Mouse (Mus musculus) liver, adult 2 months (tissue): ENCODE measurements around the gene Polr2b. TPM values are rescaled to one million over a fixed set of nuclear protein-coding genes. Genes with fewer than 3 reads are reported as not detected.
A peak's percentile ranks its signal among the peaks of the same experiment; 100 is the strongest.

Source experiments
- DNase-seq: peaks from one replicate; pipeline ENCODE4 v3.0.0-alpha.2; 2011; ENCODE audit warnings: low read depth, low spot score; ENCODE audit errors: extremely low read depth
- H3K27ac ChIP-seq: fragments of 200-500 bp; replicated peaks from 2 replicates; pipeline ENCODE4 v1.5.1; 2012; ENCODE audit warnings: low read depth, mild to moderate bottlenecking, control low read depth, inconsistent platforms, low read length; ENCODE audit not compliant: insufficient read depth
- H3K27me3 ChIP-seq: fragments of 200-500 bp; 2 replicates; pipeline ENCODE4 v1.6.1; 2012; ENCODE audit warnings: mild to moderate bottlenecking, moderate library complexity, low read length, inconsistent platforms; ENCODE audit not compliant: control insufficient read depth, insufficient read depth
- H3K36me3 ChIP-seq: fragments of 200-500 bp; 2 replicates; pipeline ENCODE4 v1.6.1; 2012; ENCODE audit warnings: low read length, inconsistent platforms; ENCODE audit not compliant: control insufficient read depth, insufficient read depth
- H3K4me1 ChIP-seq: fragments of 200-500 bp; 2 replicates; pipeline ENCODE4 v1.6.1; 2011; ENCODE audit warnings: low read length; ENCODE audit not compliant: control insufficient read depth, insufficient read depth
- H3K4me3 ChIP-seq: fragments of 200-500 bp; 2 replicates; pipeline ENCODE4 v1.5.1; 2011; ENCODE audit warnings: low read depth, mild to moderate bottlenecking, control low read depth, low read length, moderate library complexity; ENCODE audit not compliant: insufficient read depth
- H3K79me2 ChIP-seq: fragments of 200-500 bp; 2 replicates; pipeline ENCODE4 v1.6.1; 2012; ENCODE audit warnings: inconsistent platforms, mild to moderate bottlenecking, low read length, moderate library complexity; ENCODE audit not compliant: control insufficient read depth, insufficient read depth
- H3K9ac ChIP-seq: fragments of 200-500 bp; 2 replicates; pipeline ENCODE4 v1.6.1; 2012; ENCODE audit warnings: low read depth, mild to moderate bottlenecking, control low read depth, inconsistent platforms, low read length
- CTCF ChIP-seq: fragments of 200-500 bp; IDR thresholded peaks from 2 replicates; pipeline ENCODE4 v1.5.1; 2011; ENCODE audit warnings: low read depth, low read length, control low read depth
- POLR2A ChIP-seq: fragments of 200-500 bp; IDR thresholded peaks from 2 replicates; pipeline ENCODE4 v1.6.1; 2011; ENCODE audit warnings: low read length, control low read depth; ENCODE audit not compliant: insufficient read depth; ENCODE audit errors: extremely low read depth
- WGBS: fragments of 180-500 bp; shearing (Covaris S2); methylation state at CpG from one replicate; pipeline ENCODE4 v1.1.7; 2018; 5-methylcytosine and 5-hydroxymethylcytosine counted together
- polyA plus RNA-seq: library from polyadenylated mRNA; depleted of rRNA; stranded (reverse); fragments of >200 nt; gene quantifications from 2 replicates; pipeline ENCODE4 v1.2.3, GENCODE M21; 2012
- total RNA-seq: library from RNA; depleted of rRNA; stranded (reverse); fragments of >200 nt; gene quantifications from 2 replicates; pipeline ENCODE4 v1.2.3, GENCODE M21; 2014

Gene Polr2b
- total and polyA plus RNA-seq, 2 experiments = 31.0 to 43.3 TPM

GRCm38 (mm10) chr5:77381686-77382085, 71.7 kb downstream of the Polr2b start:
- Histone ChIP-seq H3K27me3 (no peaks in the 10 kb centered on the region), H3K4me3 (no peak overlapping the region), H3K4me1 (peaks cover 7% of the 10 kb centered on the region), H3K9ac (no peak overlapping the region), H3K27ac (no peak overlapping the region), H3K36me3 (no peaks in the 10 kb centered on the region), H3K79me2 (no peaks in the 10 kb centered on the region)
- no peak for DNase-seq
- 92% methylated on average over 5 of the region's 5 CpGs for whole genome bisulfite sequencing
- TF ChIP-seq CTCF (no peak), POLR2A (no peak)

GRCm38 (mm10) chr5:77383799-77384554, 74.0 kb downstream of the Polr2b start:
- H3K4me3 ChIP-seq = no peak overlapping the region
- no peaks in the 10 kb centered on the region for H3K36me3 ChIP-seq
- TF ChIP-seq CTCF (no peak), POLR2A (no peak)
- no peak for DNase-seq
- 68% methylated on average over 5 of the region's 5 CpGs for WGBS
- no peaks in the 10 kb centered on the region for H3K79me2 ChIP-seq
- H3K9ac ChIP-seq = no peak overlapping the region
- H3K4me1 ChIP-seq = peaks cover 9% of the 10 kb centered on the region
- no peaks in the 10 kb centered on the region for H3K27me3 ChIP-seq
- peak overlapping the region; percentile 19; the same call in 1 of the 2 replicates for H3K27ac ChIP-seq

- Histone ChIP-seq H3K9ac (no peak overlapping the region), H3K79me2 (no peaks in the 10 kb centered on the region)
These were observed 74.8 kb downstream of the Polr2b start for GRCm38 (mm10) chr5:77384724-77385123.

GRCm38 (mm10) chr5:77385221-77385620, 75.3 kb downstream of the Polr2b start:
- no peak overlapping the region for H3K4me3 ChIP-seq
- no peak for DNase-seq
- H3K79me2 ChIP-seq = no peaks in the 10 kb centered on the region; the same call in 1 of the 2 replicates
- WGBS = 45% methylated on average over 5 of the region's 5 CpGs
- no peak overlapping the region for H3K9ac ChIP-seq
- H3K4me1 ChIP-seq = peaks cover 10% of the 10 kb centered on the region
- no peaks in the 10 kb centered on the region for H3K36me3 ChIP-seq
- no peaks in the 10 kb centered on the region for H3K27me3 ChIP-seq
- no peak overlapping the region for H3K27ac ChIP-seq
- TF ChIP-seq POLR2A (no peak), CTCF (no peak)

More at GRCm38 (mm10) chr5:77384724-77385123, 74.8 kb downstream of the Polr2b start:
- Histone ChIP-seq H3K36me3 (no peaks in the 10 kb centered on the region), H3K27me3 (no peaks in the 10 kb centered on the region), H3K4me3 (no peak overlapping the region), H3K4me1 (peaks cover 9% of the 10 kb centered on the region), H3K27ac (no peak overlapping the region)
- 16% methylated on average over 9 of the region's 9 CpGs for WGBS
- no peak for TF ChIP-seq CTCF
- no peak for TF ChIP-seq POLR2A
- peak; percentile 44 for DNase-seq

GRCm38 (mm10) chr5:77385900-77386595, 76.1 kb downstream of the Polr2b start:
- Histone ChIP-seq H3K79me2 (no peaks in the 10 kb centered on the region; the same call in 1 of the 2 replicates), H3K4me3 (no peak overlapping the region), H3K27me3 (no peaks in the 10 kb centered on the region), H3K36me3 (no peaks in the 10 kb centered on the region), H3K4me1 (peaks cover 11% of the 10 kb centered on the region), H3K27ac (no peak overlapping the region), H3K9ac (no peak overlapping the region)
- TF ChIP-seq CTCF (no peak), POLR2A (no peak)
- DNase-seq = no peak
- 69% methylated on average over 6 of the region's 6 CpGs for WGBS
